In genomic region chr17:87974629-87975228, GRCm38 (mm10) we compare ENCODE assay signal across 7 mouse cellular contexts. TPM values are rescaled to one million over a fixed set of nuclear protein-coding genes. Genes with fewer than 3 reads are reported as not detected.
DNase-seq lines count a peak whose midpoint lies in the region; ATAC-seq and TF ChIP-seq lines count a peak whose summit lies in the region.

Gene Msh6 (plus strand): TSS chr17:87975062.

- peak within 1 kb of the TSS; percentile 91 for H3K9ac ChIP-seq in embryonic facial prominence, embryonic 11.5 days (replicated peaks; ENCODE audit: low read length)
- peak within 1 kb of the TSS; percentile 94 for H3K9ac ChIP-seq in limb, embryonic 12.5 days (replicated peaks)
- H3K9ac ChIP-seq in midbrain, embryonic 15.5 days = peak within 1 kb of the TSS; percentile 90

- no peak for TF ChIP-seq CTCF in kidney, adult 2 months (conservative IDR thresholded peaks at IDR 0.05; ENCODE audit: insufficient read depth, insufficient read length, low read depth, low read length)
- no peak for TF ChIP-seq CTCF in spleen, adult 2 months (IDR thresholded peaks at IDR 0.05; ENCODE audit: extremely low read depth, insufficient read depth, insufficient read length, insufficient replicate concordance)

- no peaks in the 10 kb centered on the region for H3K4me1 ChIP-seq in embryonic facial prominence, embryonic 11.5 days (ENCODE audit: control insufficient read depth, insufficient read depth, low read length)
- no peaks in the 10 kb centered on the region; the same call in 1 of the 2 replicates for H3K4me1 ChIP-seq in kidney, adult 2 months (ENCODE audit: control insufficient read depth, insufficient read depth, low read length)
- H3K4me1 ChIP-seq in limb, embryonic 12.5 days (replicated peaks) = peaks cover 16% of the 10 kb centered on the region
- H3K4me1 ChIP-seq in midbrain, embryonic 15.5 days = peaks cover 17% of the 10 kb centered on the region
- peaks cover 2% of the 10 kb centered on the region; the same call in 1 of the 2 replicates for H3K4me1 ChIP-seq in spleen, adult 2 months (ENCODE audit: control insufficient read depth, insufficient read depth, insufficient read length)

- H3K36me3 ChIP-seq in embryonic facial prominence, embryonic 11.5 days (replicated peaks; ENCODE audit: control insufficient read depth, insufficient read depth, low read depth, low read length) = no peaks in the 10 kb centered on the region
- H3K36me3 ChIP-seq in kidney, adult 2 months (ENCODE audit: control insufficient read depth, insufficient read depth, low read length) = no peaks in the 10 kb centered on the region
- peaks cover 17% of the 10 kb centered on the region for H3K36me3 ChIP-seq in limb, embryonic 12.5 days
- H3K36me3 ChIP-seq in midbrain, embryonic 15.5 days (replicated peaks) = no peaks in the 10 kb centered on the region
- H3K36me3 ChIP-seq in spleen, adult 2 months (ENCODE audit: control insufficient read depth, insufficient read depth, low read length) = no peaks in the 10 kb centered on the region; the same call in 1 of the 2 replicates

- peak within 1 kb of the TSS; percentile 83 for H3K27ac ChIP-seq in embryonic facial prominence, embryonic 11.5 days (replicated peaks; ENCODE audit: low read depth, low read length)
- peak within 1 kb of the TSS; percentile 86 for H3K27ac ChIP-seq in kidney, adult 2 months (ENCODE audit: insufficient read depth, low read depth, low read length)
- H3K27ac ChIP-seq in limb, embryonic 12.5 days = peak within 1 kb of the TSS; percentile 92
- H3K27ac ChIP-seq in midbrain, embryonic 15.5 days = peak within 1 kb of the TSS; percentile 85
- H3K27ac ChIP-seq in spleen, adult 2 months (ENCODE audit: insufficient read depth, low read length) = peak within 1 kb of the TSS; percentile 91

- no peaks in the 10 kb centered on the region for H3K9me3 ChIP-seq in embryonic facial prominence, embryonic 11.5 days (replicated peaks; ENCODE audit: control insufficient read depth, low read length)
- H3K9me3 ChIP-seq in limb, embryonic 12.5 days = no peaks in the 10 kb centered on the region
- no peaks in the 10 kb centered on the region for H3K9me3 ChIP-seq in midbrain, embryonic 15.5 days

- ATAC-seq in embryonic facial prominence, embryonic 11.5 days (replicated peaks; ENCODE audit: insufficient number of reproducible peaks, low FRiP score, low TSS enrichment, low read depth) = peak; percentile 96
- ATAC-seq in limb, embryonic 12.5 days (ENCODE audit: insufficient number of reproducible peaks, insufficient read depth, low FRiP score, low TSS enrichment, low read depth) = peak; percentile 96
- peak; percentile 99 for ATAC-seq in midbrain, embryonic 15.5 days (replicated peaks)

- DNase-seq in adrenal gland, postnatal 14 days = peak; percentile 92
- peak; percentile 96 for DNase-seq in embryonic facial prominence, embryonic 11.5 days (ENCODE audit: low spot score)
- DNase-seq in heart, adult 18-20 months = peak; percentile 88 to 94
- DNase-seq in kidney, adult 2 months = peak; percentile 95
- peak; percentile 93 to 97 for DNase-seq in spleen, adult 2 months (ENCODE audit: low read depth in 1 of 2, low spot score in 2 of 2)

- TF ChIP-seq POLR2A in kidney, adult 2 months (IDR thresholded peaks at IDR 0.05; ENCODE audit: low read depth, low read length) = peak; percentile 13
- TF ChIP-seq POLR2A in spleen, adult 2 months (IDR thresholded peaks at IDR 0.05; ENCODE audit: low read depth, low read length) = peak; percentile 59; the same call in 1 of the 2 replicates

- peak within 1 kb of the TSS; percentile 63 for H3K4me2 ChIP-seq in embryonic facial prominence, embryonic 11.5 days (ENCODE audit: low read depth, low read length)
- H3K4me2 ChIP-seq in limb, embryonic 12.5 days = peak within 1 kb of the TSS; percentile 71
- H3K4me2 ChIP-seq in midbrain, embryonic 15.5 days = peak within 1 kb of the TSS; percentile 75

- peak within 1 kb of the TSS; percentile 60 for H3K4me3 ChIP-seq in embryonic facial prominence, embryonic 11.5 days (ENCODE audit: low read depth, low read length)
- peak within 1 kb of the TSS; percentile 93 for H3K4me3 ChIP-seq in kidney, adult 2 months (ENCODE audit: insufficient read depth, low read depth, low read length)
- peak within 1 kb of the TSS; percentile 97 for H3K4me3 ChIP-seq in limb, embryonic 12.5 days (replicated peaks)
- H3K4me3 ChIP-seq in midbrain, embryonic 15.5 days = peak within 1 kb of the TSS; percentile 96
- peak within 1 kb of the TSS; percentile 87 for H3K4me3 ChIP-seq in spleen, adult 2 months (ENCODE audit: extremely low read depth, insufficient read depth, insufficient read length)

- under 1% methylated on average over 63 of the region's 63 CpGs for WGBS in embryonic facial prominence, embryonic 11.5 days
- whole genome bisulfite sequencing in kidney, adult 2 months = under 1% methylated on average over 63 of the region's 63 CpGs
- under 1% methylated on average over 63 of the region's 63 CpGs for WGBS in limb, embryonic 12.5 days
- WGBS in midbrain, embryonic 15.5 days = under 1% methylated on average over 63 of the region's 63 CpGs
- under 1% methylated on average over 63 of the region's 63 CpGs for WGBS in spleen, adult 2 months

- no peaks in the 10 kb centered on the region for H3K27me3 ChIP-seq in embryonic facial prominence, embryonic 11.5 days (ENCODE audit: control insufficient read depth, insufficient read depth, low read length)
- no peaks in the 10 kb centered on the region for H3K27me3 ChIP-seq in kidney, adult 2 months (replicated peaks; ENCODE audit: control insufficient read depth, insufficient read depth, low read length)
- H3K27me3 ChIP-seq in limb, embryonic 12.5 days = no peaks in the 10 kb centered on the region
- H3K27me3 ChIP-seq in midbrain, embryonic 15.5 days (replicated peaks) = no peaks in the 10 kb centered on the region
- H3K27me3 ChIP-seq in spleen, adult 2 months (ENCODE audit: control insufficient read depth, insufficient read depth, low read length) = no peaks in the 10 kb centered on the region

RNA-seq across cellular contexts. Expression of gene Msh6, which starts in this region (rescaled TPM):
- 19.0 and 19.7 TPM in 2 replicates for total RNA-seq in adrenal gland, postnatal 14 days (2021)
- polyA plus RNA-seq in embryonic facial prominence, embryonic 11.5 days (2014; fragmentation: Nextera tagmentation; extraction: Ambion mirVana) = 88.7 and 99.0 TPM in 2 replicates
- total RNA-seq in heart, adult 18-20 months (2021) = 1 to 10 TPM; 8.4 to 9.1 TPM
- 2.5 and 3.3 TPM in 2 replicates for polyA plus RNA-seq in kidney, adult 2 months (2012; rRNA removed)
- polyA plus RNA-seq in limb, embryonic 12.5 days (2016; fragmentation: Nextera tagmentation; extraction: Ambion mirVana) = 92.9 TPM in 2 replicates
- 29.4 and 29.9 TPM in 2 replicates for polyA plus RNA-seq in midbrain, embryonic 15.5 days (2015; fragmentation: Nextera tagmentation; extraction: Ambion mirVana)
- 2.8 and 3.3 TPM in 2 replicates for polyA plus RNA-seq in spleen, adult 2 months (2012; rRNA removed)

Comparison
In these comparisons a context has a peak if more than half of its experiments do, and no peak if none do; other contexts are left out.
1. Peak in every context shown above with its lines: DNase-seq, ATAC-seq, H3K4me3 ChIP-seq and H3K27ac ChIP-seq.